Mouse (Mus musculus) intestine, postnatal 0 days (tissue): ENCODE results near the gene Plpp6. TPM values are rescaled to one million over a fixed set of nuclear protein-coding genes. Genes with fewer than 3 reads are reported as not detected.
"Not testable (repeated sequence)": the region's sequence is repeated elsewhere in the genome, so short reads cannot be mapped to it uniquely, and the experiment has no call there.

ENCODE experiments used
- ATAC-seq: fragments of 200-750 bp; cut with Nextera tagmentation; 2 replicates; pipeline ENCODE4 v1.8.0; 2017; ENCODE audit warnings: mild to moderate bottlenecking, moderate TSS enrichment, moderate library complexity
- H3K27ac ChIP-seq: fragments of 300-500 bp; sonication (generic); 2 replicates; pipeline ENCODE4 v1.5.1; 2014; ENCODE audit warnings: mild to moderate bottlenecking, low read depth, low read length, moderate library complexity
- H3K27me3 ChIP-seq: fragments of 300-500 bp; sonication (generic); replicated peaks from 2 replicates; pipeline ENCODE4 v1.6.1; 2014; ENCODE audit warnings: low read length, mixed read lengths; ENCODE audit not compliant: control insufficient read depth, insufficient read depth
- H3K36me3 ChIP-seq: fragments of 300-500 bp; sonication (generic); 2 replicates; pipeline ENCODE4 v1.6.1; 2014; ENCODE audit warnings: mild to moderate bottlenecking, moderate library complexity; ENCODE audit not compliant: control insufficient read depth, insufficient read depth
- H3K4me1 ChIP-seq: fragments of 300-500 bp; sonication (generic); replicated peaks from 2 replicates; pipeline ENCODE4 v1.6.1; 2014; ENCODE audit warnings: antibody characterized with exemption, low read length, mixed read lengths; ENCODE audit not compliant: control insufficient read depth, insufficient read depth
- H3K4me2 ChIP-seq: fragments of 300-500 bp; sonication (generic); replicated peaks from 2 replicates; pipeline ENCODE4 v1.6.1; 2014; ENCODE audit warnings: low read depth, mild to moderate bottlenecking, moderate library complexity
- H3K4me3 ChIP-seq: fragments of 300-500 bp; sonication (generic); 2 replicates; pipeline ENCODE4 v1.5.1; 2014; ENCODE audit warnings: low read depth, low read length
- H3K9ac ChIP-seq: fragments of 300-500 bp; sonication (generic); 2 replicates; pipeline ENCODE4 v1.6.1; 2014; ENCODE audit warnings: mild to moderate bottlenecking, low read depth, low read length
- H3K9me3 ChIP-seq: fragments of 300-500 bp; sonication (generic); 2 replicates; pipeline ENCODE4 v1.6.1; 2016; ENCODE audit warnings: mixed run types; ENCODE audit not compliant: control insufficient read depth
- CTCF ChIP-seq: sonication (generic); IDR thresholded peaks from 2 replicates; pipeline ENCODE4 v1.5.1; 2016; ENCODE audit warnings: low read depth, mild to moderate bottlenecking, control low read depth, antibody characterized with exemption, moderate library complexity
- WGBS: fragments of 180-500 bp; shearing (Covaris S2); extraction: QIAGEN DNeasy Blood & Tissue Kit; methylation state at CpG from one replicate; pipeline ENCODE4 v1.1.7; 2014; 5-methylcytosine and 5-hydroxymethylcytosine counted together
- polyA plus RNA-seq: library from polyadenylated mRNA; unstranded; fragments of >200 nt; fragmentation: Nextera tagmentation; extraction: Ambion mirVana; gene quantifications from 2 replicates; pipeline ENCODE4 v1.2.1, GENCODE M21; 2015

Plpp6 gene
- polyA plus RNA-seq, 1 experiment from 2014 or later: 22.3 TPM

DNA sequence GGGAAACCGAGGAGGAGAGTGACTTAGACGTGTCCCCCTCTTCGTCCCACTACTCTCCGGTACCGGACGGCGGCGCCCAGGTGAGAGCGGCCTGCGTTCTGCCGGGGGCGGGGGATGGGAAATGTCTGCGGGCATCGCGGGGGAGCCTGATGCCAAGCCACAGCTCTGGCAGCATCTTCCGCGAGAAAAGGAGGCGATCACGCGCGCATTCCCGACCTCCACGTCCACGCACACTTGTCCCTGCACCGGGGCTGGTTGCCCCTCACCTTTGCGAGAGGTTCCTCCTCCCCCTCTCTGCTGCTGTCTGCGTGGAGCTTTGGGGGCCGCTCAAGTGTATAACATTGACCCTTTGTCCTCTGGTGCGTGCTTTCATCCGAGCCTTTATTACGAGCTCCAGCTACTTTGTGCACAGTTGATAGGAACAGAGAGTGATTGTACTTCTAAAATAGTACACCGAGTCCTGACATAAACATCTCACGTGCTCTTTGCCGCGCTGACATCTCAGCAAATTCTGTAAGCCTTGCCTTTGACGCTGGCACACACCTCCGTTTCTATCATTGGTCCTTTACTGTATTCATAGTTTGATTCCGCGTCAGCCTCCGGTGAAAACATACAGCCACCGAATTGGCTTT lies 27.0 kb downstream of the Plpp6 start:
- under 1% methylated on average over 39 of the region's 41 CpGs for WGBS
- Histone ChIP-seq H3K9ac (peak overlapping the region; percentile 96), H3K27me3 (no peaks in the 10 kb centered on the region), H3K4me1 (no peaks in the 10 kb centered on the region), H3K4me3 (peak overlapping the region; percentile 72), H3K9me3 (no peaks in the 10 kb centered on the region), H3K36me3 (peaks cover 12% of the 10 kb centered on the region), H3K27ac (peak overlapping the region; percentile 96), H3K4me2 (peak overlapping the region; percentile 71)
- TF ChIP-seq CTCF: no peak
- ATAC-seq: peak; percentile 78

- Histone ChIP-seq H3K27me3 (no peaks in the 10 kb centered on the region), H3K27ac (peak overlapping the region; percentile 96; the same call in 1 of the 2 replicates), H3K4me3 (peak overlapping the region; percentile 72), H3K9me3 (no peaks in the 10 kb centered on the region), H3K4me2 (peak overlapping the region; percentile 71), H3K9ac (peak overlapping the region; percentile 96), H3K4me1 (no peaks in the 10 kb centered on the region), H3K36me3 (peaks cover 14% of the 10 kb centered on the region)
- no peak for ATAC-seq
- 67% methylated on average over 5 of the region's 5 CpGs for WGBS
- TF ChIP-seq CTCF: no peak
These were observed 27.6 kb downstream of the Plpp6 start for GRCm38 (mm10) chr19:28991391-28991790.

DNA sequence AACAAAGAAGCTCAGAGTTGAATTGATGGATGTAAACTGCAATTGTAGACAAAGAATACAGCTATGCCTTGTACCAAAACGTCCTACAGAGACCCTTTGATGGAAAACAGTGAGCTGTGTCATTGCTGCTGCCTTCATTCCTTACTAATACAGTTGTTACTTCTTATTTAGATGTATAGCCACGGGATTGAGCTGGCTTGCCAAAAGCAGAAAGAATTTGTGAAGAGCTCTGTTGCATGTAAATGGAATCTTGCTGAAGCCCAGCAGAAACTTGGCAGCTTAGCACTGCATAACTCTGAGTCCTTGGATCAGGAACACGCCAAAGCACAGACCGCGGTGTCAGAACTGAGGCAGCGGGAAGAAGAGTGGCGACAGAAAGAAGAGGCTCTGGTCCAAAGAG lies 31.1 kb downstream of the Plpp6 start:
- Histone ChIP-seq H3K27ac (no peak overlapping the region; the same call in 1 of the 2 replicates), H3K4me2 (no peak overlapping the region), H3K4me3 (no peak overlapping the region), H3K36me3 (peaks cover 27% of the 10 kb centered on the region), H3K9ac (no peak overlapping the region), H3K9me3 (no peaks in the 10 kb centered on the region), H3K4me1 (no peaks in the 10 kb centered on the region), H3K27me3 (no peaks in the 10 kb centered on the region)
- no peak for TF ChIP-seq CTCF
- ATAC-seq: no peak
- 76% methylated on average over 7 of the region's 7 CpGs for WGBS

- no peak overlapping the region for H3K9ac ChIP-seq
- no peak overlapping the region for H3K4me2 ChIP-seq
- no peaks in the 10 kb centered on the region for H3K27me3 ChIP-seq
- ATAC-seq: no peak
- H3K9me3 ChIP-seq: no peaks in the 10 kb centered on the region
- 84% methylated on average over 5 of the region's 5 CpGs for WGBS
- no peak overlapping the region for H3K4me3 ChIP-seq
- H3K36me3 ChIP-seq: peaks cover 29% of the 10 kb centered on the region
- no peak overlapping the region for H3K27ac ChIP-seq
- no peaks in the 10 kb centered on the region for H3K4me1 ChIP-seq
- no peak for TF ChIP-seq CTCF
These were observed 31.6 kb downstream of the Plpp6 start for GRCm38 (mm10) chr19:28995366-28995765.

DNA sequence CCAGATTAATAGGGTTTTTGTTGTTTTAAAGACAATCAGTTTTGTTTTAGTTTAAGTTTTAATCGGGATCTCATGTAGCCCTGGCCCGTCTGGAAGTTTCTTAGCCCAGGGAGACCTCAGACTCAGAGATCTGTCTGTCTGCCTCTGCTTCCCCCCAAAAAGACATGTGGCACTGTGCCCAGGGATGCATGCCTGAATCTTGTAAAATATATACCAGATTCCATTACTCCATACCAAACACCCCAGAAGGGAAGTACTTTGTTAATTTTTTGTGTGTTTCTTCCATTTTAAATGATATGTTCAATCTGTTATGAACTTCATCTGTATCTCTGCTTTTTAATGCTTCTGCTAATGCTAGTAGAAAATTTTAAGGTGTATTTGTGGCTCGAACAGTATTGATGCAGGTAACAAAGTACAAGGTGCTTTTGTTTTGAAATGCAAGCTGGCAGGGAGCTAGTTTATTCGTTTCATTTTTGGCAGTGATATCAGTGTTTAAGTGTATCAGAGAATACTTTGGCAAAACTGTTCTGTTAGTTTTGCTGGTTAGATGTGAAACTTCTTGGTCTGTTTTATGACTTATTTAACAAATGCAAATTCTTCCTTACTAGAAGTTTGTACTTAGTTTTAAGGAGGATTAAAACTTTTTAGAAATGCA lies 34.4 kb downstream of the Plpp6 start:
- 79% methylated on average over 4 of the region's 4 CpGs for WGBS
- no peak for TF ChIP-seq CTCF
- H3K36me3 ChIP-seq: peaks cover 41% of the 10 kb centered on the region
- H3K27ac ChIP-seq: no peak overlapping the region
- no peaks in the 10 kb centered on the region for H3K27me3 ChIP-seq
- no peaks in the 10 kb centered on the region for H3K4me1 ChIP-seq
- no peak for ATAC-seq
- no peak overlapping the region for H3K4me2 ChIP-seq
- no peak overlapping the region for H3K4me3 ChIP-seq
- no peaks in the 10 kb centered on the region for H3K9me3 ChIP-seq
- H3K9ac ChIP-seq: no peak overlapping the region

DNA sequence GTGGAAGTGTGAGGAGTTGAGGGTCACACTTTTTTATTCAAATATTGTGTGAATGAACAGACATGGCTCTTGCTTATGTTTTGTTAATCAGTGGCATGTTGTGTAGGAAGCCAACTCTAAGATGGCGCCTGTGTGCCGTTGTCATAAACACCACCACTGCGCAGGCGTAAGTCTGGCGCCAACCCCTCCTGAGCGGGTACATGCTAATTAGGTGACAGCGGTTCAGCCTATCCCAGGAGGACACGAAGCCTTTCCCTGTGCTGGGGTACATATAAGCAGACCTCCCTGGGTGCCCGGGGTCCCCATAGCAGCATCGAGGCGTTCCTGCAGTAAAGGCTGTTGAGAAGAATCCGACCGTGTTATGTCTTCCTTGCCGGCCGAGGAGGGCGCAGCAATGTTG lies 36.6 kb downstream of the Plpp6 start:
- not testable (repeated sequence) for H3K27me3 ChIP-seq, H3K4me1 ChIP-seq
- 96% methylated on average over 16 of the region's 16 CpGs for WGBS

More for the DNA sequence above, 36.6 kb downstream of the Plpp6 start:
- not testable (repeated sequence) for H3K9ac ChIP-seq, H3K4me2 ChIP-seq, ATAC-seq, H3K4me3 ChIP-seq, H3K27ac ChIP-seq, H3K9me3 ChIP-seq
- peaks cover 33% of the 10 kb centered on the region for H3K36me3 ChIP-seq
